Mouse (Mus musculus): ENCODE measurements at regions not wholly inside any gene's neighbourhood (a gene's known extent, or its start where the extent isn't known, plus 50 kb on each side); places are given as distances from the start of the nearest gene placed in this dataset.

- TF ChIP-seq CTCF (IDR thresholded peaks at IDR 0.05 in 2 of 3, conservative IDR thresholded peaks at IDR 0.05 in 1 of 3; ENCODE audit: control insufficient read depth in 1 of 3, insufficient read depth in 1 of 3, low read depth in 2 of 3, low read length in 3 of 3, poor library complexity in 1 of 3, severe bottlenecking in 1 of 3): no peak
- no peak for TF ChIP-seq TAL1 (IDR thresholded peaks at IDR 0.05; ENCODE audit: low read length)
- no peak for TF ChIP-seq USF1 (IDR thresholded peaks at IDR 0.05; ENCODE audit: low read depth, low read length)
- TF ChIP-seq NRF1 (IDR thresholded peaks at IDR 0.05; ENCODE audit: insufficient read depth, low read depth, low read length, poor library complexity, severe bottlenecking): no peak
- TF ChIP-seq EP300 (IDR thresholded peaks at IDR 0.05; ENCODE audit: low read depth in 1 of 2, low read length in 2 of 2): no peak
- no peak for TF ChIP-seq MAFK (IDR thresholded peaks at IDR 0.05; ENCODE audit: borderline replicate concordance, low read depth, low read length)
Measured at GRCm38 (mm10) chr4:34386338-34386967, 164.3 kb upstream of the Akirin2 start.
